Mouse (Mus musculus): Measurements from ENCODE around the gene Fmnl2. TPM values are rescaled to one million over a fixed set of nuclear protein-coding genes. Genes with fewer than 3 reads are reported as not detected.
A peak's percentile ranks its signal among the peaks of the same experiment; 100 is the strongest.

The Fmnl2 gene
- polyA plus RNA-seq, 1 experiment from 2014 or later: 14.7 TPM

DNA sequence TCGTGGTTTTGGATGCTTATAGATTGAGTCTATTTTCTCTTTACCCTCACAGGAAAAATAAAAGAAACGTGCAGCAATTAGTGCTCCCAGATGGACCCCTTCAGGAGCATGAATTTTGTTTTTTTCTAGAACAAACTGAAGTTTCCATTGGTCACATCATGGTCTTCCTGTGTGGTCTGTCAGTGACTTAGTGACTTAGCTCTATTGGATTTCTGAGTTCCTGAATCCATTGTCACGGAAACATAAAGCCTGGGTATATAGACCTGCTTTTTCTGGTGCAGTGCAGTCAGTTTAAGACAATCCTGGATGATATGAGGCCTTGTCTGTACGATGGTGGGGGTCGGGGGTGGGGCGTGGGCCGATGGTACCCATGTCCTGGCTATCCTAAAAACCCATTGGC is 7.0 kb downstream of the Fmnl2 start:
- H3K4me1 ChIP-seq (replicated peaks): peaks cover 48% of the 10 kb centered on the region
- ATAC-seq (ENCODE audit: insufficient number of reproducible peaks, insufficient read depth, low FRiP score, low TSS enrichment, low read depth): no peak
- peaks cover 23% of the 10 kb centered on the region for H3K36me3 ChIP-seq
- H3K4me2 ChIP-seq: no peak overlapping the region
- H3K4me3 ChIP-seq (replicated peaks): no peak overlapping the region
- no peak overlapping the region for H3K27ac ChIP-seq
- WGBS: 93% methylated on average over 7 of the region's 7 CpGs
- H3K27me3 ChIP-seq: no peaks in the 10 kb centered on the region
- H3K9ac ChIP-seq (replicated peaks): no peak overlapping the region
- peaks cover 10% of the 10 kb centered on the region; the same call in 1 of the 2 replicates for H3K9me3 ChIP-seq

GRCm38 (mm10) chr2:52866151-52866550 is 8.5 kb downstream of the Fmnl2 start:
- WGBS: 56% methylated on average over 3 of the region's 3 CpGs

GRCm38 (mm10) chr2:52867781-52868180 is 10.1 kb downstream of the Fmnl2 start:
- no peak for ATAC-seq (ENCODE audit: insufficient number of reproducible peaks, insufficient read depth, low FRiP score, low TSS enrichment, low read depth)
- H3K4me2 ChIP-seq: no peak overlapping the region
- no peak overlapping the region for H3K4me3 ChIP-seq (replicated peaks)
- WGBS: 77% methylated on average over 9 of the region's 9 CpGs
- peaks cover 23% of the 10 kb centered on the region for H3K36me3 ChIP-seq
- peaks cover 32% of the 10 kb centered on the region for H3K4me1 ChIP-seq (replicated peaks)
- no peaks in the 10 kb centered on the region for H3K27me3 ChIP-seq
- no peak overlapping the region for H3K27ac ChIP-seq
- peaks cover 10% of the 10 kb centered on the region; the same call in 1 of the 2 replicates for H3K9me3 ChIP-seq
- no peak overlapping the region for H3K9ac ChIP-seq (replicated peaks)

More at GRCm38 (mm10) chr2:52866151-52866550, 8.5 kb downstream of the Fmnl2 start:
- Histone ChIP-seq H3K9me3 (peaks cover 10% of the 10 kb centered on the region; the same call in 1 of the 2 replicates), H3K4me2 (no peak overlapping the region), H3K4me3 (replicated peaks) (no peak overlapping the region), H3K27me3 (no peaks in the 10 kb centered on the region), H3K27ac (no peak overlapping the region), H3K36me3 (peaks cover 23% of the 10 kb centered on the region), H3K9ac (replicated peaks) (no peak overlapping the region), H3K4me1 (replicated peaks) (peaks cover 34% of the 10 kb centered on the region)
- ATAC-seq (ENCODE audit: insufficient number of reproducible peaks, insufficient read depth, low FRiP score, low TSS enrichment, low read depth): no peak

DNA sequence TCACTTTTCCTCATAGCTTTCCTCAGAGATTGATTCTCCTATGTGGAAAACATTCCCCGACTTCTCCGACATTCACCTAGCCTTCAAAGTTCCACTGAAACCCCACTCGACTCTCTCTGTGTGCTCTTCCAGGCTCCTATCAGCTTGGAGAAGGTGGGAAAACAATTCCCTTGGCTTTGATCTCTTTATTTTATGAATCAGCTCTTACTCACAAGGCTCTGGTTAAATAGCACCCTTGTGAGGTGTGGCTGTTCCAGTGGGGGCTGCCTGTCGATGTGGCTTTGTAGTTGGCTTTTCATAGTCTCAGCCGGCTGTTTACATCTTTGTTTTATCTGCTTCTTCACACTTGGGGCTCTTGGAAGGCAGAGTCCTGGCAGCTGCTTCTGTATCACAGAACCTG is 10.5 kb downstream of the Fmnl2 start:
- H3K36me3 ChIP-seq: peaks cover 23% of the 10 kb centered on the region
- ATAC-seq (ENCODE audit: insufficient number of reproducible peaks, insufficient read depth, low FRiP score, low TSS enrichment, low read depth): no peak
- no peak overlapping the region for H3K27ac ChIP-seq
- H3K4me1 ChIP-seq (replicated peaks): peaks cover 30% of the 10 kb centered on the region
- no peak overlapping the region for H3K4me3 ChIP-seq (replicated peaks)
- peaks cover 10% of the 10 kb centered on the region; the same call in 1 of the 2 replicates for H3K9me3 ChIP-seq
- H3K9ac ChIP-seq (replicated peaks): no peak overlapping the region
- H3K4me2 ChIP-seq: no peak overlapping the region
- H3K27me3 ChIP-seq: no peaks in the 10 kb centered on the region
- WGBS: 28% methylated on average over 5 of the region's 5 CpGs

- H3K9ac ChIP-seq (replicated peaks): no peak overlapping the region
- H3K36me3 ChIP-seq: peaks cover 13% of the 10 kb centered on the region
- 80% methylated on average over 5 of the region's 5 CpGs for WGBS
- H3K4me3 ChIP-seq (replicated peaks): no peak overlapping the region
- ATAC-seq (ENCODE audit: insufficient number of reproducible peaks, insufficient read depth, low FRiP score, low TSS enrichment, low read depth): no peak
- H3K4me1 ChIP-seq (replicated peaks): peaks cover 47% of the 10 kb centered on the region
- no peaks in the 10 kb centered on the region for H3K27me3 ChIP-seq
- H3K4me2 ChIP-seq: no peak overlapping the region
- peaks cover 3% of the 10 kb centered on the region; the same call in 1 of the 2 replicates for H3K9me3 ChIP-seq
- H3K27ac ChIP-seq: no peak overlapping the region
These were observed 15.0 kb downstream of the Fmnl2 start for GRCm38 (mm10) chr2:52872636-52873035.

GRCm38 (mm10) chr2:52873276-52874063 is 15.8 kb downstream of the Fmnl2 start:
- Histone ChIP-seq H3K27ac (peak overlapping the region; percentile 30; the same call in 1 of the 2 replicates), H3K9ac (replicated peaks) (no peak overlapping the region), H3K36me3 (0 out of 2 replicates have a peak, but pooled peaks cover 6% of the 10 kb centered on the region), H3K9me3 (no peaks in the 10 kb centered on the region), H3K4me1 (replicated peaks) (peaks cover 43% of the 10 kb centered on the region), H3K4me3 (replicated peaks) (no peak overlapping the region), H3K27me3 (no peaks in the 10 kb centered on the region), H3K4me2 (no peak overlapping the region)
- no peak for ATAC-seq (ENCODE audit: insufficient number of reproducible peaks, insufficient read depth, low FRiP score, low TSS enrichment, low read depth)
- 64% methylated on average over 18 of the region's 18 CpGs for WGBS

DNA sequence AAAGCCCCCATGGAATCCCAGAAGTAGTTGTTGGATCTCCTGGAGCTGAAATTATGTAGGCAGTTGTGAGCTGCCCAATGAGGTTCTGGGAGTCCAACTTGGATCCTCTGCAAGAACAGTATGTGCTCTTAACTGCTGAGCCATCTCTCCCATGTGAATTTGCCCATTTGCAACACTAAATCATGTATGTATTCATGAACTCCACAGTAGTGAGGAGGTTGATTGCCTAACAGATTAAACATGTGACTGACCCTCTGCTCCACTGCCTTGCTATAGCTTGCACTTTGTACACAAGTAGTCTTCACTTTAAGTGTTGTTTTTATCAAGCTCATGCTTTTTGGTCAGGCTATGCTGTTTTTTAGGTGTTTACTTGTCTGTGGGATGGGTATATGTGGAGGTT is 17.1 kb downstream of the Fmnl2 start:
- Histone ChIP-seq H3K27ac (no peak overlapping the region), H3K4me2 (no peak overlapping the region), H3K27me3 (no peaks in the 10 kb centered on the region), H3K4me3 (replicated peaks) (no peak overlapping the region), H3K9me3 (no peaks in the 10 kb centered on the region), H3K4me1 (replicated peaks) (peaks cover 45% of the 10 kb centered on the region), H3K36me3 (no peaks in the 10 kb centered on the region), H3K9ac (replicated peaks) (no peak overlapping the region)
- ATAC-seq (ENCODE audit: insufficient number of reproducible peaks, insufficient read depth, low FRiP score, low TSS enrichment, low read depth): no peak

DNA sequence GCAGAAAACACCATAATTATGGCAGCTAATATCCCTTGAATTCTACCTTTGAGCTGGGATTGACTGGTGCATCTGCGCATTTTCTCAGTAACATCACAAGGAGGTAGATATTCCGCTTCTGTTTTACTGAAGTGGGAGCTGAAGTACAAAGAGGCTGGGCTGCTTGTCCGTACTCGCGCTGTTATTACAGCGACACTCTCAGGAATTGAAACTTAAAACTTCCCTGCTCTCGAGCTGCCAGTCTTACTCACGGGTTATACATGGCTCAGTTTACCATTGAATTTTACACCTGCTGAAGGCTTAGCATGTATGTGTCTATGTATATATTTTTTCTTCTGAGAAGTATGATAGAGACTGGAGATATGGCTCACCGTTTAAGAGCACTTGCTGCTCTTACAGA is 18.1 kb downstream of the Fmnl2 start:
- no peak for ATAC-seq (ENCODE audit: insufficient number of reproducible peaks, insufficient read depth, low FRiP score, low TSS enrichment, low read depth)
- Histone ChIP-seq H3K9ac (replicated peaks) (no peak overlapping the region), H3K4me1 (replicated peaks) (peaks cover 45% of the 10 kb centered on the region), H3K4me2 (no peak overlapping the region), H3K27me3 (no peaks in the 10 kb centered on the region), H3K4me3 (replicated peaks) (no peak overlapping the region), H3K36me3 (no peaks in the 10 kb centered on the region), H3K27ac (no peak overlapping the region), H3K9me3 (no peaks in the 10 kb centered on the region)
- 64% methylated on average over 9 of the region's 9 CpGs for WGBS

GRCm38 (mm10) chr2:52883401-52883800 is 25.7 kb downstream of the Fmnl2 start:
- Histone ChIP-seq H3K4me1 (replicated peaks) (peaks cover 31% of the 10 kb centered on the region), H3K27ac (no peak overlapping the region), H3K4me3 (replicated peaks) (no peak overlapping the region), H3K36me3 (peaks cover 5% of the 10 kb centered on the region; the same call in 1 of the 2 replicates), H3K4me2 (no peak overlapping the region), H3K9ac (replicated peaks) (no peak overlapping the region), H3K27me3 (no peaks in the 10 kb centered on the region), H3K9me3 (no peaks in the 10 kb centered on the region)
- WGBS: 95% methylated on average over 2 of the region's 2 CpGs
- no peak for ATAC-seq (ENCODE audit: insufficient number of reproducible peaks, insufficient read depth, low FRiP score, low TSS enrichment, low read depth)

DNA sequence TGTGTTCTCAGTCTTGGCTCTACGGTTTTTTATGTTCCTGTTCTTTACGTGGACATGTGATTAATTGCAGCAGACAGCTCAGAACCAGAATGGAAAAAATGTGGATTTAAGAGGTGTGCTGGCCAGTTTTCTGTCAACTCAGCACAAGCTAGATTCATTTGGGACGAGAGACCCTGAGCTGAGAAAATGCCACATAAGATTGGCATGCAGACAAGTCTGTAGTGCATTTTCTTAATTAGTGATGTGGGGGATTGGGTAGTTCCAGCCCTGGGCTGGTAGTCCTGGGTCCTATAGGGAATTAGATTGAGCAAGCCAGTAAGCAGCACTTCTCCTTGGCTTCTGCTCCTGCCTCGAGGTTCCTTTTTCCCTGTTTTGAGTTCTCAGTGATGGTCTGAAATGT is 26.4 kb downstream of the Fmnl2 start:
- peaks cover 31% of the 10 kb centered on the region for H3K4me1 ChIP-seq (replicated peaks)
- no peak overlapping the region for H3K9ac ChIP-seq (replicated peaks)
- 41% methylated on average over 4 of the region's 4 CpGs for WGBS
- no peak for ATAC-seq (ENCODE audit: insufficient number of reproducible peaks, insufficient read depth, low FRiP score, low TSS enrichment, low read depth)
- 0 out of 2 replicates have a peak overlapping the region, but pooled peaks have one; percentile 5 for H3K27ac ChIP-seq
- H3K27me3 ChIP-seq: no peaks in the 10 kb centered on the region
- no peaks in the 10 kb centered on the region for H3K9me3 ChIP-seq
- H3K36me3 ChIP-seq: peaks cover 5% of the 10 kb centered on the region; the same call in 1 of the 2 replicates
- no peak overlapping the region for H3K4me3 ChIP-seq (replicated peaks)
- H3K4me2 ChIP-seq: no peak overlapping the region

- Histone ChIP-seq H3K27me3 (no peaks in the 10 kb centered on the region), H3K4me2 (no peak overlapping the region), H3K4me3 (replicated peaks) (no peak overlapping the region), H3K4me1 (replicated peaks) (peaks cover 28% of the 10 kb centered on the region), H3K9me3 (no peaks in the 10 kb centered on the region), H3K27ac (no peak overlapping the region), H3K9ac (replicated peaks) (no peak overlapping the region), H3K36me3 (peaks cover 5% of the 10 kb centered on the region; the same call in 1 of the 2 replicates)
- 35% methylated on average over 3 of the region's 3 CpGs for WGBS
- ATAC-seq (ENCODE audit: insufficient number of reproducible peaks, insufficient read depth, low FRiP score, low TSS enrichment, low read depth): no peak
These were observed 27.4 kb downstream of the Fmnl2 start for GRCm38 (mm10) chr2:52885071-52885470.

Measured in limb, embryonic 12.5 days (tissue).